Mouse (Mus musculus): ENCODE data around the gene Saxo1. TPM values are rescaled to one million over a fixed set of nuclear protein-coding genes. Genes with fewer than 3 reads are reported as not detected.

Saxo1 gene
- total and polyA plus RNA-seq, 3 experiments: not detected

DNA sequence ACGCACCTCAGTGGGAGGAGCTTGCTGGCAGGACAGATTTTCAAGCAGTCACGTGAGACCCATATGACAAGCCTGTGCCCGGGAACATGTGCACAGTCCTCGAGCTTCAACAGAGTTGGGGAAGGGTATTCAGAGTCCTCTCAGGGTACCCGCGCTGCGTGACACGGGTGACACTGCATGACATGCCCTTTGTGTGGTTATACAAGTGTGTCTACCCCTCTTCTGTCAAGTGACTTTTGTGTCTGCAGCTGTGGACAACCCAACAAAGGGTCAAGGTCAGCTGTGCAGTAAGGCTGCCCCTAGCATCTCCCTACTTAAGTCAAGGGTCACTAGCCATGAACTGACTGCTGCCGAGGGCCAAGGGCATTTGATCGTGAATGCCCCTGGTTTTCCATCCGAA is 131.6 kb downstream of the Saxo1 start:
- Histone ChIP-seq H3K27me3 (ENCODE audit: insufficient read depth, low read length) (no peaks in the 10 kb centered on the region; the same call in 1 of the 2 replicates), H3K9me3 (replicated peaks) (no peaks in the 10 kb centered on the region), H3K36me3 (replicated peaks) (no peaks in the 10 kb centered on the region), H3K4me3 (ENCODE audit: low read depth, low read length) (no peak overlapping the region), H3K4me1 (ENCODE audit: insufficient read depth, low read depth, low read length) (no peaks in the 10 kb centered on the region)
- DNase-seq (ENCODE audit: low spot score) (no peak), ATAC-seq (ENCODE audit: extremely low read depth, insufficient number of reproducible peaks, low FRiP score, poor library complexity, severe bottlenecking) (no peak)
- TF ChIP-seq CTCF (IDR thresholded peaks at IDR 0.05; ENCODE audit: low read depth, low read length): no peak
- no peak for TF ChIP-seq GATA2 (IDR thresholded peaks at IDR 0.05; ENCODE audit: borderline replicate concordance, low read depth, low read length)
- TF ChIP-seq POLR2AphosphoS5 (IDR thresholded peaks at IDR 0.05; ENCODE audit: insufficient replicate concordance, low read depth, low read length): no peak
- no peak for TF ChIP-seq TAL1 (conservative IDR thresholded peaks at IDR 0.05; ENCODE audit: low read depth, low read length)
- TF ChIP-seq GATA1 (IDR thresholded peaks at IDR 0.05; ENCODE audit: borderline replicate concordance, low read length): no peak

- TF ChIP-seq CTCF (IDR thresholded peaks at IDR 0.05; ENCODE audit: low read depth, low read length) (no peak), TAL1 (conservative IDR thresholded peaks at IDR 0.05; ENCODE audit: low read depth, low read length) (no peak), GATA1 (IDR thresholded peaks at IDR 0.05; ENCODE audit: borderline replicate concordance, low read length) (no peak), POLR2AphosphoS5 (IDR thresholded peaks at IDR 0.05; ENCODE audit: insufficient replicate concordance, low read depth, low read length) (no peak), GATA2 (IDR thresholded peaks at IDR 0.05; ENCODE audit: borderline replicate concordance, low read depth, low read length) (no peak)
- Histone ChIP-seq H3K4me1 (ENCODE audit: insufficient read depth, low read depth, low read length) (no peaks in the 10 kb centered on the region), H3K9me3 (replicated peaks) (no peaks in the 10 kb centered on the region), H3K27me3 (ENCODE audit: insufficient read depth, low read length) (no peaks in the 10 kb centered on the region; the same call in 1 of the 2 replicates), H3K36me3 (replicated peaks) (no peaks in the 10 kb centered on the region), H3K4me3 (ENCODE audit: low read depth, low read length) (no peak overlapping the region)
- no peak for ATAC-seq (ENCODE audit: extremely low read depth, insufficient number of reproducible peaks, low FRiP score, poor library complexity, severe bottlenecking)
- no peak for DNase-seq (ENCODE audit: low spot score)
These were observed 132.5 kb downstream of the Saxo1 start for GRCm38 (mm10) chr4:86425581-86425980.

DNA sequence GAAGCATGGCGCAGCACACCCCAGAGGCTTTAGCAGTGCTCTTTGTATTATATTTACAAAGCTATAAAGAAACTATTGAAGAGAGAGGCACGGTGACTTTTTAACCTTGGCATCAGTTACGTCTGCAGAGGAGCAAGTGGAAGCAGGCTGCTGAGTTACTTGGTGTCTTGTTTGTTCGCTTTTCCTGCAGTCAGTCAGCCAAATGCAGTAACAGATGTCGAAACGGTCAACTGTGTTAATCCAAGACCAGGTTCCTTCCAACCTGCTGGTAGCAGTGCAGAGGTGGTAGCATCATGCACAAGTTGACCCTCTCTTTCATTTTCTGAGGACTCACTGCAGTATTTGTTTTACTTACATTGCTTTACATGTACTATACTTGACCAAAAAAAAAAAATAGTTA is 135.5 kb downstream of the Saxo1 start:
- Histone ChIP-seq H3K9me3 (replicated peaks) (no peaks in the 10 kb centered on the region), H3K27me3 (ENCODE audit: insufficient read depth, low read length) (no peaks in the 10 kb centered on the region; the same call in 1 of the 2 replicates), H3K4me3 (ENCODE audit: low read depth, low read length) (no peak overlapping the region), H3K4me1 (ENCODE audit: insufficient read depth, low read depth, low read length) (no peaks in the 10 kb centered on the region), H3K36me3 (replicated peaks) (no peaks in the 10 kb centered on the region)
- no peak for ATAC-seq (ENCODE audit: extremely low read depth, insufficient number of reproducible peaks, low FRiP score, poor library complexity, severe bottlenecking)
- TF ChIP-seq POLR2AphosphoS5 (IDR thresholded peaks at IDR 0.05; ENCODE audit: insufficient replicate concordance, low read depth, low read length) (no peak), GATA2 (IDR thresholded peaks at IDR 0.05; ENCODE audit: borderline replicate concordance, low read depth, low read length) (no peak), CTCF (IDR thresholded peaks at IDR 0.05; ENCODE audit: low read depth, low read length) (no peak), TAL1 (conservative IDR thresholded peaks at IDR 0.05; ENCODE audit: low read depth, low read length) (no peak), GATA1 (IDR thresholded peaks at IDR 0.05; ENCODE audit: borderline replicate concordance, low read length) (no peak)
- DNase-seq (ENCODE audit: low spot score): no peak

DNA sequence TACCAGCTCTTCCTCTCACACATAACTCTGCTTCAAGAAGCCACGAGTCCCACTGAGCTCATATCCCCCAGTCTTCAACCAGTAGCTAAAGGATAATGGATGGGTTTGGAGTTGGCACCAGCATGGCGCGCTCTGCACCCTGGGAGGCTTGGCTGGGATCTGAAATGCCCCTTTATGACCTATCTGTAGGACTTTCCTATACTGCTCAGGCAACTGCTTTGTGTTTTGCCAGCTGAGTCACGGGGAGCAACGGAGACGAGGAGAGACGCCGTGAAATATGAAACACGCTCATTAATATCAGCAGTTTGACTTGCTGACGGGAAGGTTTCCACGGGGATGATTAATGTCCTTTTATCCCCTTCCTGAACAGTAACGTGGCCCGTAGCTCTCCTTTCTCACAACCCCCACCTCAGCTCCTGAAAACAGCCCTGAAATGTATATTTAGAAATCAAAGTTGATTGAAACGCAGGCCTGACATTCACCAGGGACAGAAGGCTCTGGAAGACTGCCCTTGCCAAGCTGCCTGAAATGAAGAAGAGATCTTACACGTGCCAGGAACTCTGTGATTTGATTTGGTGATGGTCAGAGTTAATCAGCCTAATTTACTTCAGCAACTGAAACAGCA is 141.6 kb downstream of the Saxo1 start:
- H3K36me3 ChIP-seq (replicated peaks): no peaks in the 10 kb centered on the region
- TF ChIP-seq CTCF (IDR thresholded peaks at IDR 0.05; ENCODE audit: low read depth, low read length) (no peak), GATA2 (IDR thresholded peaks at IDR 0.05; ENCODE audit: borderline replicate concordance, low read depth, low read length) (no peak), POLR2AphosphoS5 (IDR thresholded peaks at IDR 0.05; ENCODE audit: insufficient replicate concordance, low read depth, low read length) (no peak), TAL1 (conservative IDR thresholded peaks at IDR 0.05; ENCODE audit: low read depth, low read length) (no peak), GATA1 (IDR thresholded peaks at IDR 0.05; ENCODE audit: borderline replicate concordance, low read length) (no peak)
- no peaks in the 10 kb centered on the region for H3K4me1 ChIP-seq (ENCODE audit: insufficient read depth, low read depth, low read length)
- H3K27me3 ChIP-seq (ENCODE audit: insufficient read depth, low read length): no peaks in the 10 kb centered on the region
- no peak for DNase-seq (ENCODE audit: low spot score)
- H3K4me3 ChIP-seq (ENCODE audit: low read depth, low read length): no peak overlapping the region
- no peaks in the 10 kb centered on the region for H3K9me3 ChIP-seq (replicated peaks)
- no peak for ATAC-seq (ENCODE audit: extremely low read depth, insufficient number of reproducible peaks, low FRiP score, poor library complexity, severe bottlenecking)

DNA sequence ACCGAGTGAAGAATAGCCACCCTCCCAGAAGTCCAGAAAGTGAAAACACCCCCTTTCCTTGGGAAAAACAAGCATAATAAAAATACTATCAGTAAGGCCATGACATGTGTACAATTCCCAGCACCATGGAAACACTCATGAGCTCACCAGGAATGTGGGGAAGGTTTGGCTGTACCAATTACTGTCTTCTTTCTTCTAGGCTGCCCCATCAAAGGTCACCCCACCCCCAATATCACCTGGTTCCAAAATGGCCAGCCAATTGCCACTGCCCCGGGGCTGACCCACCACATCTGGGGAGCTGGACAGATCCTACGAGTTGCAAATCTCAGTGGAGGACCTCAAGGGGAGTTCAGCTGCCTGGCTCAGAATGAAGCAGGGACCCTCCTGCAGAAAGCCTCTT is 144.7 kb downstream of the Saxo1 start:
- Histone ChIP-seq H3K27me3 (ENCODE audit: insufficient read depth, low read length) (no peaks in the 10 kb centered on the region), H3K36me3 (replicated peaks) (no peaks in the 10 kb centered on the region), H3K4me3 (ENCODE audit: low read depth, low read length) (no peak overlapping the region), H3K9me3 (replicated peaks) (no peaks in the 10 kb centered on the region), H3K4me1 (ENCODE audit: insufficient read depth, low read depth, low read length) (no peaks in the 10 kb centered on the region)
- TF ChIP-seq TAL1 (conservative IDR thresholded peaks at IDR 0.05; ENCODE audit: low read depth, low read length): no peak
- TF ChIP-seq POLR2AphosphoS5 (IDR thresholded peaks at IDR 0.05; ENCODE audit: insufficient replicate concordance, low read depth, low read length): no peak
- no peak for TF ChIP-seq GATA2 (IDR thresholded peaks at IDR 0.05; ENCODE audit: borderline replicate concordance, low read depth, low read length)
- no peak for TF ChIP-seq GATA1 (IDR thresholded peaks at IDR 0.05; ENCODE audit: borderline replicate concordance, low read length)
- TF ChIP-seq CTCF (IDR thresholded peaks at IDR 0.05; ENCODE audit: low read depth, low read length): no peak
- no peak for ATAC-seq (ENCODE audit: extremely low read depth, insufficient number of reproducible peaks, low FRiP score, poor library complexity, severe bottlenecking)
- DNase-seq (ENCODE audit: low spot score): no peak

- ATAC-seq (ENCODE audit: extremely low read depth, insufficient number of reproducible peaks, low FRiP score, poor library complexity, severe bottlenecking) (no peak), DNase-seq (ENCODE audit: low spot score) (no peak)
- TF ChIP-seq GATA1 (IDR thresholded peaks at IDR 0.05; ENCODE audit: borderline replicate concordance, low read length) (no peak), GATA2 (IDR thresholded peaks at IDR 0.05; ENCODE audit: borderline replicate concordance, low read depth, low read length) (no peak), CTCF (IDR thresholded peaks at IDR 0.05; ENCODE audit: low read depth, low read length) (no peak), POLR2AphosphoS5 (IDR thresholded peaks at IDR 0.05; ENCODE audit: insufficient replicate concordance, low read depth, low read length) (no peak), TAL1 (conservative IDR thresholded peaks at IDR 0.05; ENCODE audit: low read depth, low read length) (no peak)
- Histone ChIP-seq H3K36me3 (replicated peaks) (no peaks in the 10 kb centered on the region), H3K27me3 (ENCODE audit: insufficient read depth, low read length) (no peaks in the 10 kb centered on the region), H3K4me1 (ENCODE audit: insufficient read depth, low read depth, low read length) (no peaks in the 10 kb centered on the region), H3K4me3 (ENCODE audit: low read depth, low read length) (no peak overlapping the region), H3K9me3 (replicated peaks) (no peaks in the 10 kb centered on the region)
These were observed 147.2 kb downstream of the Saxo1 start for GRCm38 (mm10) chr4:86410946-86411345.

Measured in G1E (cell line).